In the genomic region with DNA sequence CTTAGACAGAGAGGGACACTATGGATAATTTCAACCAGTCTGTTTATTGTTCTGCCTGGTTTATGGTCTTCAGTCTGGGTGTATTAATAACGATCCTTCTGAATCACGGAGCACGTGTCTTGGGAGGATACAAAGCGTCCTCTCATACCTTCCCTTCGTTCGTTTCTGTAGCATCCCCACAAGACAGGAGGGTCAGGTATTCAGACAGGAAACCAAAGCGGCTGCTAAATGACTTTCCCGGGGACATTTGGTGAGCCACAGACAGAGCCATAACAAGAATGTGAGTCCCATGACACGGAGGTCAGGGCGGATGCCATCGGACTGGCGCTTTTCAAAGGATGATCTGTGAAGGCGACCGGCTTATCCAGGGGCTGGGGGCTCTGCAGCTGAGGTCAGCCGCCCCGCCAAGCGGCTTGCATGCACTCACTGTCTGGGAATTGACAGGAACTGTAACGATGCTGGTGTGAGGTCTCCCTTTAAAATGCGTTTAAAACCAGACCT, we compare ENCODE assay signal across 9 mouse cellular contexts.
DNase-seq lines count a peak whose midpoint lies in the region; ATAC-seq lines count a peak whose summit lies in the region.
"Had no signal": no experiment of that assay in that cellular context is flagged by ENCODE, and none has a peak within 500 bp of the region (broad histone marks: within the 10 kb centered on the region; RNA-seq: fewer than 3 reads in every experiment).

No protein-coding gene starts in this region.

- peaks cover 8% of the 10 kb centered on the region for H3K4me1 ChIP-seq in heart, embryonic 13.5 days
- H3K4me1 ChIP-seq in embryonic facial prominence, embryonic 14.5 days (ENCODE audit: control insufficient read depth, insufficient read depth, low read length) = peaks cover 20% of the 10 kb centered on the region
- peaks cover 12% of the 10 kb centered on the region for H3K4me1 ChIP-seq in neural tube, embryonic 13.5 days (replicated peaks)

- ATAC-seq in heart, embryonic 13.5 days (ENCODE audit: extremely low read depth, insufficient number of reproducible peaks, low FRiP score, low TSS enrichment) = no peak
- ATAC-seq in embryonic facial prominence, embryonic 14.5 days (ENCODE audit: low read depth) = 0 out of 2 replicates have a peak, but pooled peaks have one; percentile 61
- ATAC-seq in neural tube, embryonic 13.5 days (ENCODE audit: low read depth) = no peak

- peak overlapping the region; percentile 31 for H3K4me3 ChIP-seq in heart, embryonic 13.5 days
- peak overlapping the region; percentile 19 for H3K4me3 ChIP-seq in embryonic facial prominence, embryonic 14.5 days (ENCODE audit: low read depth, low read length)
- H3K4me3 ChIP-seq in neural tube, embryonic 13.5 days = peak overlapping the region; percentile 26

- DNase-seq in heart, adult 9 months (ENCODE audit: low spot score in 2 of 2) = no peak
- DNase-seq in embryonic facial prominence, embryonic 14.5 days (ENCODE audit: low spot score) = peak; percentile 55
- peak; percentile 6 to 16 for DNase-seq in kidney, postnatal 36 days
- DNase-seq in left cerebral cortex, adult 11 months (ENCODE audit: low spot score) = no peak
- DNase-seq in cerebellum, adult 18-20 months = no peak
- no peak for DNase-seq in left cerebral cortex, adult 18-20 months (ENCODE audit: low spot score in 2 of 2)
- DNase-seq: left cerebral cortex, postnatal 4 days had no signal

- WGBS in heart, embryonic 13.5 days = 7% methylated on average over 19 of the region's 19 CpGs
- 4% methylated on average over 19 of the region's 19 CpGs for WGBS in embryonic facial prominence, embryonic 14.5 days
- 7% methylated on average over 19 of the region's 19 CpGs for WGBS in neural tube, embryonic 13.5 days

- H3K27me3 ChIP-seq in heart, embryonic 13.5 days (replicated peaks) = peaks cover 13% of the 10 kb centered on the region; the same call in 1 of the 2 replicates
- no peaks in the 10 kb centered on the region for H3K27me3 ChIP-seq in embryonic facial prominence, embryonic 14.5 days (replicated peaks; ENCODE audit: control insufficient read depth, insufficient read depth, low read length)
- H3K27me3 ChIP-seq in neural tube, embryonic 13.5 days = no peaks in the 10 kb centered on the region

- peak overlapping the region; percentile 62 for H3K4me2 ChIP-seq in heart, embryonic 13.5 days
- peak overlapping the region; percentile 51 for H3K4me2 ChIP-seq in embryonic facial prominence, embryonic 14.5 days (ENCODE audit: low read depth, low read length)
- H3K4me2 ChIP-seq in neural tube, embryonic 13.5 days = peak overlapping the region; percentile 56

- H3K36me3 ChIP-seq in heart, embryonic 13.5 days = no peaks in the 10 kb centered on the region
- no peaks in the 10 kb centered on the region for H3K36me3 ChIP-seq in embryonic facial prominence, embryonic 14.5 days (ENCODE audit: control insufficient read depth, insufficient read depth, low read length)
- H3K36me3 ChIP-seq in neural tube, embryonic 13.5 days = no peaks in the 10 kb centered on the region

- no peak overlapping the region for H3K9ac ChIP-seq in heart, embryonic 13.5 days
- H3K9ac ChIP-seq in embryonic facial prominence, embryonic 14.5 days (ENCODE audit: low read depth, low read length) = peak overlapping the region; percentile 17; the same call in 1 of the 2 replicates
- H3K9ac ChIP-seq in neural tube, embryonic 13.5 days = peak overlapping the region; percentile 63

- H3K9me3 ChIP-seq in heart, embryonic 13.5 days = no peaks in the 10 kb centered on the region
- H3K9me3 ChIP-seq in embryonic facial prominence, embryonic 14.5 days (ENCODE audit: control insufficient read depth, low read length) = no peaks in the 10 kb centered on the region
- no peaks in the 10 kb centered on the region for H3K9me3 ChIP-seq in neural tube, embryonic 13.5 days

- H3K27ac ChIP-seq in heart, embryonic 13.5 days (replicated peaks) = no peak overlapping the region
- no peak overlapping the region; the same call in 1 of the 2 replicates for H3K27ac ChIP-seq in embryonic facial prominence, embryonic 14.5 days (replicated peaks; ENCODE audit: low read depth, low read length)
- no peak overlapping the region; the same call in 1 of the 2 replicates for H3K27ac ChIP-seq in neural tube, embryonic 13.5 days (replicated peaks)

Comparison
In these comparisons a context has a peak if more than half of its experiments do, and no peak if none do; other contexts are left out.
1. DNase-seq: peak in embryonic facial prominence, embryonic 14.5 days (single experiment) and kidney, postnatal 36 days (2 of 2); none in heart, adult 9 months (0 of 2), left cerebral cortex, adult 11 months (single experiment), cerebellum, adult 18-20 months (0 of 2) and left cerebral cortex, adult 18-20 months (0 of 2).
2. Peak in every context shown above with its lines, with median percentiles within 50 percentile points of each other: H3K4me2 ChIP-seq and H3K4me3 ChIP-seq.